Mouse (Mus musculus) large intestine, adult 2 months (tissue): ENCODE results near the gene Asxl2. TPM values are rescaled to one million over a fixed set of nuclear protein-coding genes. Genes with fewer than 3 reads are reported as not detected.
"Not testable (repeated sequence)": the region's sequence is repeated elsewhere in the genome, so short reads cannot be mapped to it uniquely, and the experiment has no call there.

Experiments
- DNase-seq: peaks from one replicate; pipeline ENCODE4 v3.0.0-alpha.2; 2012; ENCODE audit warnings: low read depth, low spot score
- whole genome bisulfite sequencing: fragments of 180-500 bp; shearing (Covaris S2); methylation state at CpG from one replicate; pipeline ENCODE4 v1.1.7; 2018; 5-methylcytosine and 5-hydroxymethylcytosine counted together
- polyA plus RNA-seq: library from polyadenylated mRNA; depleted of rRNA; stranded (reverse); fragments of >200 nt; gene quantifications from 2 replicates; pipeline ENCODE4 v1.2.3, GENCODE M21; 2012

The Asxl2 gene
- polyA plus RNA-seq, 1 experiment: 4.1 TPM

DNA sequence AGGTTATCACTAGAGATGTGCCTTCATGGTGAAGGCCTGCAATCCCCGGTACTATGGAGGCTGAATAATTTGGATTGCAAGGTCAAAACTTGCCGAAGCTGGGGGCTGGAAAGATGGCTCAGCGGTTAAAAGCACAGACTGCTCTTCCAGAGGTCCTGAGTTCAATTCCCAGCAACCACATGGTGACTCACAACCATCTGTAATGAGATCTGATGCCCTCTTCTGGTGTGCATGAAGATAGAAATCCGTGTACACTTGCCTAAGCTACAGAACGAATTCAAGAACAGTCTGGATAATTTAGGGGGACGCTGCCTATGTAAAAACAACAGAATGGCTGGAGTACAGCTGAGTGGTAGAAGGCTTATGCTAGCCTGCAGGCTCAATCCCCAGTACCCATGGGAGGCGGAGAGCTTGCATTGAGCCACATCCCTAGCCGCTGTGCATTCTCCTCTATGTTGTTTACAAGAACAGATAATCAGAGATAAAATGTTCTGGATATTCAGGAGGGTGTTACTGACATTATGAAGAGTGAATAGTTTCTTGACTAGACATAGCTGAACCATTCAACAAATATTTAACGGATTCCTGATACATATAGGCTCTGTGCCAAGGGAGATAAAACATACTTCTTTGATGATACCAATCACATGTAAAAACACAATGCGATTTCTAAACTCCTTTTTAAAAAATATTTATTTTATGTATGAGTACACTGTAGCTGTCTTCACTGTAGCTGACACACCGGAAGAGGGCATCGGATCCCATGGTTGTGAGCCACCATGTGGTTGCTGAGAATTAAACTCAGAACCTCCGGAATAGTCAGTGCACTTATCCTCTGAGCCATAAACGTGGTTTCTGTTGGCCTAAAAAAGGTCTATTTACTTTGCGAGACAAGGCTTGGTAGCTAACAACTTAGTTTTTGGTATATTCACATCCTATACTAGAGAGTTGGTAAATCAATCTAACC, 999 bp upstream of the Asxl2 start:
- no peak for DNase-seq
- WGBS: 36% methylated on average over 15 of the region's 15 CpGs

DNA sequence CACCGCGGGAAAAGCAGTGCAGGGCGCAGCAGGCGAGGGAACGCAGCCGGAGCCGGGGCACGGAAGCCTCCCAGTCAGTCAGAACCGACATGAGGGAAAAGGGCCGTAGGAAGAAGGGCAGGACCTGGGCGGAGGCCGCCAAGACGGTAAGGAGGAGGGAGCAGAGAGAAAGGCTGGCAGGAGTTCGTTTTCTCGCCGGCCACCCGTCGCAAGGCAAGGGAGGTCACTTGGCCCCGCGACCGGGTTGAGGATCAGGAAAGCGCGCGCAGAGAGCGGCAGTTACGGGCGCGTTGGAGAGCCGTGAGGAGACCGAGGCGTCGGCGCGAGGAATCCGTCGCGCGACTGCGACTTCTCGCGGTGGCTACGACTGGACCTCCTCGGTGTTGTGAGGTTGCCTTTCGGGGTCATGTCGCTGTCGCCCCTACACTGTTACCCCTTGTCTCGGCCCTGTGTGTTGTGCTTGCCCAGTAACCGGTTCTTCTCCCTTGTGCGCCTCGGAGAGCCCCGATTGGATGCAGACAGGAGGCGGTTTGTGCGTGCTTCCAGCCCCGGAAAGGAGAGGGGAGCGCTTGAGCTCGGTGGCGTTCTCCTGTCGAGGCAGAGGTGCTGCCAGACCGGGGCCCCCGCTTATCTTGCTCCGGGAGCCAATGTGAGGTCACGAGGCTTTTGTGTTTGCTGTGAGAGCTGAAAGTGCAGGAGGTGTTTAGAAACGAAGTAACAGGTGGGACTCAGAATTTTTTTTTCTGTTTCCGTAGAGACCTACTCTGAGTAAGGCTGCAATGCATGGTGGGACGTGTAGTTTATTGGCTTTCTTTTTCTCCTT, 621 bp downstream of the Asxl2 start:
- DNase-seq: no peak
- under 1% methylated on average over 65 of the region's 65 CpGs for WGBS

GRCm38 (mm10) chr12:3427891-3428775, 1.5 kb downstream of the Asxl2 start:
- no peak for DNase-seq
- 59% methylated on average over 11 of the region's 11 CpGs for WGBS

- no peak for DNase-seq
- WGBS: 32% methylated on average over 2 of the region's 2 CpGs
Observed at GRCm38 (mm10) chr12:3429681-3430442, 3.2 kb downstream of the Asxl2 start.

GRCm38 (mm10) chr12:3430443-3430753, 3.7 kb downstream of the Asxl2 start:
- DNase-seq: no peak

- DNase-seq: no peak
Observed at GRCm38 (mm10) chr12:3430985-3431384, 4.3 kb downstream of the Asxl2 start.

GRCm38 (mm10) chr12:3433736-3434135, 7.1 kb downstream of the Asxl2 start:
- 21% methylated on average over 1 of the region's 1 CpGs for WGBS
- no peak for DNase-seq

- no peak for DNase-seq
- WGBS: 68% methylated on average over 5 of the region's 5 CpGs
Observed at GRCm38 (mm10) chr12:3436446-3436845, 9.8 kb downstream of the Asxl2 start.

DNA sequence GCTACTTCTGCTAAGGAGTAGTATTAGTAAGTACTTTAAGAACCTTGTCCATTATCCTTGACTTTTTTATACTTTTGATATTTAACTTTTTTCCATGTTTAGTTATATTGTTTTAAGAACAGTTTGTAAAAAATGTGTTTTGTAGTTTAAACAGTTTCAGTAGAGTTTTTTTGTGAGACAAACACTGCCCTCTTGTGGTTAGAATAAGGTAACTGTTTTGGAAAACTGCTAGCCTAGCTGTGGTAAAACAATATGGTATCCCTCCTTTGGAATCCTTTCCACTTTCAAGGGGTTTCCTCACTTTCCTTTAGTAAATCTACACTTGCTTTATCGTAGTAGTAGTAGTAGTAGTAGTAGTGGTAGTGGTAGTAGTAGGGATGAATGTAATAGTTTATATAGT, 11.2 kb downstream of the Asxl2 start:
- WGBS: 93% methylated on average over 1 of the region's 1 CpGs
- no peak for DNase-seq

- no peak for DNase-seq
- 54% methylated on average over 2 of the region's 2 CpGs for WGBS
Observed at GRCm38 (mm10) chr12:3440916-3441315, 14.3 kb downstream of the Asxl2 start.

GRCm38 (mm10) chr12:3441361-3441760, 14.7 kb downstream of the Asxl2 start:
- no peak for DNase-seq
- WGBS: 64% methylated on average over 5 of the region's 5 CpGs

- no peak for DNase-seq
- 82% methylated on average over 3 of the region's 3 CpGs for WGBS
Observed at GRCm38 (mm10) chr12:3453554-3453953, 26.9 kb downstream of the Asxl2 start.

- 75% methylated on average over 3 of the region's 3 CpGs for WGBS
Observed at GRCm38 (mm10) chr12:3463087-3463486, 36.4 kb downstream of the Asxl2 start.

GRCm38 (mm10) chr12:3499662-3500061, 73.0 kb downstream of the Asxl2 start:
- 77% methylated on average over 4 of the region's 4 CpGs for WGBS
- DNase-seq: no peak

More at GRCm38 (mm10) chr12:3463087-3463486, 36.4 kb downstream of the Asxl2 start:
- no peak for DNase-seq

GRCm38 (mm10) chr12:3500071-3500470, 73.4 kb downstream of the Asxl2 start:
- WGBS: 39% methylated on average over 6 of the region's 6 CpGs
- no peak for DNase-seq

- 74% methylated on average over 4 of the region's 4 CpGs for WGBS
- no peak for DNase-seq
Observed at GRCm38 (mm10) chr12:3518665-3519297, 92.1 kb downstream of the Asxl2 start.

GRCm38 (mm10) chr12:3521806-3522205, 95.1 kb downstream of the Asxl2 start:
- not testable (repeated sequence) for DNase-seq
- 93% methylated on average over 8 of the region's 8 CpGs for WGBS

GRCm38 (mm10) chr12:3525536-3525935, 98.9 kb downstream of the Asxl2 start:
- no peak for DNase-seq
- WGBS: 89% methylated on average over 5 of the region's 5 CpGs

DNA sequence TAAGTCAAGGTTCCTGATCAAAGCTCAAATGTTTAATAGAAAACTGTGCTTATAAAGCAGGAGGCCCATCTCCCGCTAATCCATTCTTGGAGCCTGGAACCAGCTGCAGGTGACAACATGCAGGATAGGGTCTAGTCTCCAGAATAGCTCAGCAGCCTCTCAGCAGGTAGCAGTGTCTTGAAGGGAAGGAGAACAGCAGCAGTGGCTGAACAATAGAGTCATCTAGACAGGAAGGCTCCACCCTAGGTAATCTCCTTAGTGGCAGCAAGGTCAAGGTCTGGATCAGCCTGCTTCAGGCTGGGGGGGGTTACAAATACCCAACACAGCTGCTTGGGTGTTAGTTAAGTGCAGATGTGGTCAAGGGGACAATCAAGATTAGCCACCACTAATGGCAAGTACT, 108.8 kb downstream of the Asxl2 start:
- WGBS: 100% methylated on average over 1 of the region's 1 CpGs
- DNase-seq: not testable (repeated sequence)
